Mouse (Mus musculus) CD4-positive, CD25-positive, alpha-beta regulatory T cell (primary cell): ENCODE results near the gene Kdm1a. TPM values are rescaled to one million over a fixed set of nuclear protein-coding genes. Genes with fewer than 3 reads are reported as not detected.

Experiments
- polyA plus RNA-seq: library from polyadenylated mRNA; unstranded; fragments of 100-300 nt; shearing (Covaris generic); gene quantifications from one replicate; pipeline ENCODE4 v1.2.1, GENCODE M21; 2017

The Kdm1a gene
- polyA plus RNA-seq, result 84.4 TPM

DNA sequence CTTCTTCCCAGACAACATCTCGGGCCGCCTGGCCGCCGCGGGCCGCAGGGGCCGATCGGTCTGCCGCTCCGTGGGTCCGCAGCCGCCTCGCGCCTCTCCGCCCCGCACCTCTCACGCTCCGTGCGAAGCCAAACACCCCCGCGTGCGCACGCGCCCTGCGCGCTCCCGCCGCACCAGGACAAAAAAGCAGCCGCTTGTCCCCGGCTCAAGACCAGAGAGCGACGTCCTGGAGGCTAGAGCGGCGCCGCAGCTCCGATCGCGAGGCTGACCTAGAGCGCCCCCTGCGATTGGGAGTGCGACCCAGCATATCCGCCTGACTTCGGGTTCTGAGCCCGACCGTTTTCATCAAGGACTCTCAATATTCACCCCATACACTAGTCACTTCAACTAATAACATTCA is at the start of gene Kdm1a:
TSS of gene Kdm1a (minus strand) at position 156 of the 400 bp plus-strand sequence.

DNA sequence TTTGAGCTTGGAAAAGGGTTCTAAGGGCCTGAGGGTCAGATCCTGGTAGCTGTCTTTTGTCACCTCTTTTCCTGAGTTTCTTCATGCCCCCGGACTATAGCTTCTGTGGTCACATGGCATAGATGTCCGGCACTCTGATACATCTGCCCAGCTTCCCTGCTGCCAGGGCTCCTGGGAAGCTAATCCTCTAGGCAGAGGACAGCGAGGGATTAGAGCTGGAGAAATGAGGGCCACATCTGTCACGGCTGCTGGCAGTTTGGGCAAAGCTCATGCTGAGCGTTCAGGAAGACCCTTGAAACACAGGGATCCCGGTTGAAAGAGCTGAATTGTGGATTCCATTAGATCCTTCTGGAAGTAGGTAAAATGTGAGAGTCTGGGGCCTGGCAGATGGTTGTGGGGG is 19.9 kb upstream of the Kdm1a start, which contains the start of gene Lactbl1:
TSS of gene Lactbl1 (plus strand) at position 234 of the 400 bp plus-strand sequence.

DNA sequence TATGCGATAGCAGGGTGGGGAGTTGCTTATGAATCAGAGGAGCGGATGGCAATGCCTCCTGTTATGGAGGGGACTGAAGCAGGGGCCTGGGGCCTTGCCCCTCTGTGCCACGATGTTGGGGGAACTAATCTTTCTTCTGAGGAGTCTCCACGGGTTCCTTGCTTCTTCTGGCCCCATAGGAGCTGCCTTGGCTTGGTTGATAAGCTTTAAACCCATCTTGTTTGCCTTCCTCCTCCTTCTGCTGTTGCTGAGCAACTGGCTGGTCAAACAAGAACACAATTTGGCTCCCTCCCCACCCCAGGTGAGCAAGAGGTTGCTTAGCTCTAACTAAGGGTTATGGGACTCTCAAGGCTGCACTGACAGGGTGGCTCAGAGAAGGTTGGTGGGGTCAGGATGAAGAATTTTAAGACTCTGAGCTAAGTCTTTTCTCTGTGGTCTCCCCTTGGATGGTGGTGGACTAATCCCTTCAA is 7.9 kb upstream of the Kdm1a start, which contains the start of gene Tex46:
TSS of gene Tex46 (plus strand) at position 51 of the 470 bp plus-strand sequence.

Other genes starting within 250 kb of the Kdm1a start
- not detected for gene Htr1d, start 179.2 kb downstream of the Kdm1a start, polyA plus RNA-seq
- gene 6030445D17Rik, start 140.5 kb downstream of the Kdm1a start, polyA plus RNA-seq, result 0.50 TPM
- 6.2 TPM for gene Luzp1, start 133.0 kb downstream of the Kdm1a start, polyA plus RNA-seq
- not detected for gene Tex46, start 7.7 kb upstream of the Kdm1a start, polyA plus RNA-seq
- gene Lactbl1, start 19.9 kb upstream of the Kdm1a start, polyA plus RNA-seq, result not detected
- gene Ephb2, start 233.3 kb upstream of the Kdm1a start, polyA plus RNA-seq, result 0.22 TPM